Mouse (Mus musculus) CH12.LX (cell line): ENCODE results near the gene Bicd2. TPM values are rescaled to one million over a fixed set of nuclear protein-coding genes. Genes with fewer than 3 reads are reported as not detected.
A peak's percentile ranks its signal among the peaks of the same experiment; 100 is the strongest.

Experiments used
- DNase-seq: peaks from one replicate; pipeline ENCODE4 v3.0.0-alpha.2; 2013; ENCODE audit errors: extremely low read depth
- H3K27ac ChIP-seq: 2 replicates; pipeline ENCODE4 v1.5.1; 2012; ENCODE audit warnings: low read depth, mild to moderate bottlenecking, control low read depth, moderate library complexity; ENCODE audit not compliant: insufficient read depth
- H3K27me3 ChIP-seq: replicated peaks from 2 replicates; pipeline ENCODE3; 2012; ENCODE audit warnings: inconsistent platforms
- H3K36me3 ChIP-seq, 2 experiments: replicated peaks in 1 of 2; 2 replicates each; pipeline versions ENCODE3 to v1.6.1; 2012; ENCODE audit warnings: inconsistent platforms in 1 of 2, low read length in 1 of 2, mild to moderate bottlenecking in 1 of 2, mixed read lengths in 1 of 2, moderate library complexity in 1 of 2; ENCODE audit not compliant: control insufficient read depth in 1 of 2, insufficient read depth in 1 of 2
- H3K4me1 ChIP-seq, 2 experiments: 2 replicates each; pipeline ENCODE4 v1.6.1; 2012; ENCODE audit warnings: inconsistent platforms in 1 of 2, moderate library complexity in 1 of 2; ENCODE audit not compliant: insufficient read depth in 2 of 2, control insufficient read depth in 1 of 2
- H3K4me2 ChIP-seq: 2 replicates; pipeline ENCODE4 v1.6.1; 2012; ENCODE audit warnings: low read depth, mild to moderate bottlenecking, control low read depth; ENCODE audit not compliant: poor library complexity, insufficient read depth, severe bottlenecking
- H3K4me3 ChIP-seq, 3 experiments: fragments of 150-350 bp in 1 of 3; sonication (generic) in 1 of 3; replicated peaks in 1 of 3; 2 replicates each; pipeline versions ENCODE3 to v1.5.1; 2011 to 2012; ENCODE audit warnings: low read depth in 2 of 3, low read length in 2 of 3, mild to moderate bottlenecking in 2 of 3, moderate library complexity in 2 of 3, control low read depth in 1 of 3, improper control_type of control experiment in 1 of 3, inconsistent platforms in 1 of 3, mixed read lengths in 1 of 3; ENCODE audit not compliant: poor library complexity in 1 of 3
- H3K79me2 ChIP-seq: replicated peaks from 2 replicates; pipeline ENCODE4 v1.6.1; 2012; ENCODE audit warnings: mild to moderate bottlenecking, moderate library complexity; ENCODE audit not compliant: control insufficient read depth, poor library complexity, insufficient read depth, severe bottlenecking; ENCODE audit errors: extremely low read depth
- H3K9ac ChIP-seq: 2 replicates; pipeline ENCODE4 v1.6.1; 2012; ENCODE audit warnings: low read depth, mild to moderate bottlenecking, control low read depth, moderate library complexity; ENCODE audit not compliant: insufficient read depth
- H3K9me3 ChIP-seq: replicated peaks from 2 replicates; pipeline ENCODE3; 2012; ENCODE audit warnings: low read length, inconsistent platforms, mixed read lengths
- BHLHE40 ChIP-seq: IDR thresholded peaks from 2 replicates; pipeline ENCODE4 v1.6.1; 2011; ENCODE audit warnings: mild to moderate bottlenecking, low read depth, low read length, improper control_type of control experiment
- CHD1 ChIP-seq: IDR thresholded peaks from 2 replicates; pipeline ENCODE4 v1.6.1; 2012; ENCODE audit warnings: low read depth, low read length, improper control_type of control experiment, inconsistent platforms
- CTCF ChIP-seq, 2 experiments: IDR thresholded peaks in 1 of 2; conservative IDR thresholded peaks in 1 of 2; 2 replicates each; pipeline ENCODE4 v1.5.1; 2011 to 2012; ENCODE audit warnings: low read depth in 2 of 2, low read length in 2 of 2, improper control_type of control experiment in 1 of 2, inconsistent platforms in 1 of 2, mild to moderate bottlenecking in 1 of 2, moderate library complexity in 1 of 2
- GABPA ChIP-seq: IDR thresholded peaks from 2 replicates; pipeline ENCODE4 v1.6.1; 2012; ENCODE audit warnings: low read depth, low read length, improper control_type of control experiment, inconsistent platforms; ENCODE audit not compliant: insufficient replicate concordance
- JUND ChIP-seq: conservative IDR thresholded peaks from 2 replicates; pipeline ENCODE4 v1.6.1; 2011; ENCODE audit warnings: low read depth, low read length, improper control_type of control experiment
- MXI1 ChIP-seq: IDR thresholded peaks from 2 replicates; pipeline ENCODE4 v1.6.1; 2011; ENCODE audit warnings: mild to moderate bottlenecking, low read depth, low read length, improper control_type of control experiment
- NELFE ChIP-seq: IDR thresholded peaks from 2 replicates; pipeline ENCODE4 v1.6.1; 2011; ENCODE audit warnings: low read depth, low read length, improper control_type of control experiment
- PAX5 ChIP-seq: IDR thresholded peaks from 2 replicates; pipeline ENCODE4 v1.6.1; 2012; ENCODE audit warnings: low read length, inconsistent platforms, mixed read lengths
- POLR2AphosphoS2 ChIP-seq: IDR thresholded peaks from 2 replicates; pipeline ENCODE4 v1.6.1; 2011; ENCODE audit warnings: low read depth, low read length, improper control_type of control experiment
- RAD21 ChIP-seq: IDR thresholded peaks from 2 replicates; pipeline ENCODE4 v1.6.1; 2011; ENCODE audit warnings: low read depth, mild to moderate bottlenecking, low read length, improper control_type of control experiment, moderate library complexity
- SMC3 ChIP-seq: IDR thresholded peaks from 2 replicates; pipeline ENCODE4 v1.6.1; 2011; ENCODE audit warnings: low read depth, low read length, improper control_type of control experiment
- USF1 ChIP-seq: IDR thresholded peaks from 2 replicates; pipeline ENCODE4 v1.6.1; 2014; ENCODE audit warnings: low read depth, mild to moderate bottlenecking, inconsistent platforms, low read length, improper control_type of control experiment
- USF2 ChIP-seq: conservative IDR thresholded peaks from 2 replicates; pipeline ENCODE4 v1.6.1; 2011; ENCODE audit warnings: low read depth, low read length, improper control_type of control experiment
- dilution Hi-C: fragments of 300-500 bp; cut with MboI; formaldehyde crosslinking; loops from 2 replicates; pipeline ENCODE4 v1.14.3; 2020; ENCODE audit warnings: low sequenced_read_pairs; ENCODE audit not compliant: extremely low pct_unique_long_range_greater_than_20kb, extremely low pct_ligation_motif_present
- in situ Hi-C: fragments of 300-500 bp; cut with MboI; formaldehyde crosslinking; loops from 3 replicates; pipeline ENCODE4 v1.14.3; 2019; ENCODE audit warnings: low sequenced_read_pairs, low pct_ligation_motif_present, low pct_unique_long_range_greater_than_20kb, mixed read lengths
- polyA plus RNA-seq: library from polyadenylated mRNA; unstranded; fragments of >175 nt; gene quantifications from 2 replicates; pipeline ENCODE4 v1.2.1, GENCODE M21; 2012; ENCODE audit warnings: low read depth; ENCODE audit not compliant: insufficient read length
- total RNA-seq, 2 experiments: library from RNA; depleted of rRNA; stranded (reverse); fragments of 300-350 nt in 1 of 2; fragments of >200 nt in 1 of 2; gene quantifications; 2 replicates each; pipeline ENCODE4 v1.2.3; 2012 to 2014

Gene Bicd2
- total and polyA plus RNA-seq, 3 experiments = 16.9 to 26.5 (median 21.0) TPM

DNA sequence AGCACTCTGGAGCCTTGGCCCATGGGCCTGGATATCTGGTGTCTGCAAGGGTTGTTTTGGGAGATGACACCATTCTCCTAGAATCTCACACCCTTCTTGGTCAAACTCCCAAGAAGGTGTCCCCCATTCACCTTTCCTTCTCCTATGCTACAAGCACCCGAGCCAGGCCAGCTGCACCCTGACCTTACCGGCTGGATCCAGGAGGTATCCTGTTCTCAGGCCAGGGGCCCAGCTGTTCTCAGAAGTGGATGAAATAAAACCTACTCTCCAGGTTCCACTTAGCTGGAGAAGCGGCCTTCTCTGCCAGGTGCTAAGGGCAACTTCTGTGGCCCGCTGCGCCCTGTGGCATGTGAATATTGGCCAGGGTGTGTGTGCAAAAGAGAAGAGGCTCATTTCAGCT is 16.5 kb upstream of the Bicd2 start:
- Histone ChIP-seq H3K27me3 (no peaks in the 10 kb centered on the region), H3K4me1 (peaks cover 2 to 29% of the 10 kb centered on the region in 2 experiments; a peak in 2 of 4 replicates), H3K9me3 (no peaks in the 10 kb centered on the region), H3K36me3 (no peaks in the 10 kb centered on the region), H3K4me2 (no peak overlapping the region), H3K9ac (no peak overlapping the region), H3K27ac (no peak overlapping the region), H3K79me2 (no peaks in the 10 kb centered on the region), H3K4me3 (no peak overlapping the region)
- TF ChIP-seq NELFE (no peak), PAX5 (no peak), USF2 (no peak), MXI1 (no peak), SMC3 (no peak), CTCF (conservative IDR thresholded peaks at IDR 0.05 in 1 of 2, IDR thresholded peaks at IDR 0.05 in 1 of 2; ENCODE audit: low read depth in 2 of 2, low read length in 2 of 2) (no peak), CHD1 (no peak), GABPA (no peak), JUND (no peak)
- no peak for DNase-seq
- in situ Hi-C loops (loop anchor here (5.0 kb wide), 1 partner anchor 52 kb away; no protein-coding TSS in a partner anchor), dilution Hi-C loops (no loop called here)

DNA sequence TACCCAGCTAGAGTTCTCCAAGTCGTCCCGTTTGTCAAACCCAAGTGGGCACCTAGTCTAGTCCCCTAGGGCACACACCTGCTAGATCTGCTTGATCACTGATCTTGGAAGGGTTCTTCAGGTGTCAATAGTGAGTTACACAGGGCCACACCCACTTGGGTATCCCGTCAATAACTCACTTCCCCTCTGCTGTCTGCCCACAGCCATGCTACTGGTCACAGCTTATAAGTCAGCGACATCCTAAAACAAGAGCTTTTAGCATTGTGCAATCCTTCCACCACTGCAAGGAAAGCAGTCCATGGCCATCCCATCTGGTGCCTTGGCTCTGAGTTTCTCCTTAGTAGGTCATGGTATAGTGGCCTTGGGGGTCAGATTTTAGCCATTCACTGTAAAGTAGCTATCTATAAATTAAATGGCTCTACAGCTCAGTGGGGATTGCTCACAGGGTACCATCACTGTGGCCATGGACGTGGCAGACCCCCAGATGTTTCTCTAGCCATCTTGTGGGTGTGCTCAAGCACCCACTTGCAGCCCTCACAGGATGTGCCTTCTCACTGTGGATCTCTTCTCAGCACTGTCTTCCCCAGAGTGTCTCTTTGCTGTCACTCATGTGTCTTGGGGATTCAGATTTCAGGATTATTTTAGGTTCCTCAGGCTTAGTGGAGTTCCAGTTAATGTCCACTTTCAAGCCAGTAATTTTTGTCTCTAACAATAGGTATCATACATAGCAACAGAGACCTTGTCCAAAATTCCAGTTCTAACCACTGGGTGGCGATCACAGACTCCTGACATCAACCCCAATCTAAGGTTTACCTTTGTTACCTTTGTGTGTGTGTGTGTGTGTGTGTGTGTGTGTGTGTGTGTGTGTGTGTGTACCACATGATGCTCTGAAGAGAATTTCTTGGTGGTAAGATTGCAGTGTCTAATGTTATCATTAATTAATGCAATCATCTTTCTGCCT is 14.9 kb upstream of the Bicd2 start:
- dilution Hi-C loops = no loop called here
- no peaks in the 10 kb centered on the region for H3K9me3 ChIP-seq
- no peaks in the 10 kb centered on the region for H3K79me2 ChIP-seq
- in situ Hi-C loops = no loop called here
- TF ChIP-seq BHLHE40 = no peak
- TF ChIP-seq RAD21 = peak; percentile 76
- peak; percentile 31 to 81; a peak in 2 of 4 replicates for TF ChIP-seq CTCF (conservative IDR thresholded peaks at IDR 0.05 in 1 of 2, IDR thresholded peaks at IDR 0.05 in 1 of 2; ENCODE audit: low read depth in 2 of 2, low read length in 2 of 2)
- no peak for TF ChIP-seq POLR2AphosphoS2
- peak; percentile 77 for TF ChIP-seq SMC3
- no peak for TF ChIP-seq USF1
- TF ChIP-seq, all 38 proteins: peak for 3
- no peak overlapping the region for H3K4me3 ChIP-seq
- no peak overlapping the region for H3K4me2 ChIP-seq
- H3K9ac ChIP-seq = no peak overlapping the region
- peak; percentile 65 for DNase-seq
- H3K27me3 ChIP-seq = no peaks in the 10 kb centered on the region
- H3K4me1 ChIP-seq = peaks cover 0 to 27% of the 10 kb centered on the region in 2 experiments; a peak in 2 of 4 replicates
- H3K27ac ChIP-seq = no peak overlapping the region
- H3K36me3 ChIP-seq = no peaks in the 10 kb centered on the region
